Mouse (Mus musculus) myocyte (in vitro differentiated cells): ENCODE measurements around the gene Olfr1128. TPM values are rescaled to one million over a fixed set of nuclear protein-coding genes. Genes with fewer than 3 reads are reported as not detected.
"Not testable (repeated sequence)": the region's sequence is repeated elsewhere in the genome, so short reads cannot be mapped to it uniquely, and the experiment has no call there.

Experiments
- H3K27me3 ChIP-seq: one replicate; pipeline ENCODE4 v1.6.1; 2011; ENCODE audit not compliant: control insufficient read depth, insufficient read depth, insufficient read length
- H3K36me3 ChIP-seq: one replicate; pipeline ENCODE4 v1.6.1; 2011; ENCODE audit not compliant: control insufficient read depth, insufficient read depth
- H3K4me2 ChIP-seq: one replicate; pipeline ENCODE4 v1.6.1; 2011; ENCODE audit warnings: low read depth, control low read depth
- H3K4me3 ChIP-seq: one replicate; pipeline ENCODE4 v1.5.1; 2011; ENCODE audit warnings: mild to moderate bottlenecking, control low read depth, moderate library complexity
- H3K79me2 ChIP-seq: one replicate; pipeline ENCODE4 v1.6.1; 2011; ENCODE audit not compliant: control insufficient read depth, insufficient read depth
- H3ac ChIP-seq: one replicate; pipeline ENCODE4 v1.6.1; 2011; ENCODE audit not compliant: control insufficient read depth, insufficient read length
- CEBPB ChIP-seq: IDR thresholded peaks from 2 replicates; pipeline ENCODE4 v1.6.1; 2011; ENCODE audit warnings: mild to moderate bottlenecking, moderate library complexity; ENCODE audit not compliant: poor library complexity, insufficient read depth, severe bottlenecking
- E2F4 ChIP-seq: IDR thresholded peaks from one replicate; pipeline ENCODE4 v1.6.1; 2011; ENCODE audit warnings: mild to moderate bottlenecking, control low read depth, moderate library complexity; ENCODE audit not compliant: insufficient read depth
- MAX ChIP-seq: IDR thresholded peaks from one replicate; pipeline ENCODE4 v1.6.1; 2011; ENCODE audit warnings: low read depth, mild to moderate bottlenecking, control low read depth
- MYOD1 ChIP-seq, 3 experiments: IDR thresholded peaks; one replicate each; pipeline ENCODE4 v1.6.1; 2011; ENCODE audit warnings: control low read depth in 2 of 3, low read depth in 2 of 3, mild to moderate bottlenecking in 2 of 3, moderate library complexity in 1 of 3; ENCODE audit not compliant: insufficient read length in 2 of 3, control insufficient read depth in 1 of 3
- MYOG ChIP-seq, 3 experiments: IDR thresholded peaks; one replicate each; pipeline ENCODE4 v1.6.1; 2011; ENCODE audit warnings: control low read depth in 2 of 3, low read depth in 2 of 3, mild to moderate bottlenecking in 2 of 3; ENCODE audit not compliant: insufficient read length in 2 of 3, control insufficient read depth in 1 of 3, insufficient read depth in 1 of 3
- POLR2A ChIP-seq: IDR thresholded peaks from one replicate; pipeline ENCODE4 v1.6.1; 2011; ENCODE audit warnings: low read depth, mild to moderate bottlenecking, control low read depth, moderate library complexity; ENCODE audit not compliant: insufficient read length
- POLR2AphosphoS2 ChIP-seq: IDR thresholded peaks from one replicate; pipeline ENCODE4 v1.6.1; 2011; ENCODE audit warnings: low read depth, control low read depth; ENCODE audit not compliant: insufficient read length
- REST ChIP-seq: IDR thresholded peaks from one replicate; pipeline ENCODE4 v1.6.1; 2011; ENCODE audit warnings: mild to moderate bottlenecking, control low read depth, moderate library complexity; ENCODE audit not compliant: insufficient read depth, insufficient read length
- SRF ChIP-seq: IDR thresholded peaks from one replicate; pipeline ENCODE4 v1.6.1; 2011; ENCODE audit warnings: low read depth; ENCODE audit not compliant: control insufficient read depth, insufficient read length
- TCF12 ChIP-seq: IDR thresholded peaks from one replicate; pipeline ENCODE4 v1.6.1; 2011; ENCODE audit warnings: mild to moderate bottlenecking, control low read depth; ENCODE audit not compliant: poor library complexity, insufficient read depth, severe bottlenecking
- TCF3 ChIP-seq: IDR thresholded peaks from one replicate; pipeline ENCODE4 v1.6.1; 2011; ENCODE audit warnings: low read depth, control low read depth; ENCODE audit not compliant: insufficient read length
- USF1 ChIP-seq: IDR thresholded peaks from one replicate; pipeline ENCODE4 v1.6.1; 2011; ENCODE audit warnings: low read depth, mild to moderate bottlenecking, control low read depth, moderate library complexity
- polyA plus RNA-seq: library from polyadenylated mRNA; unstranded; fragments of >200 nt; fragmentation: generic; extraction: Trizol; gene quantifications from one replicate; pipeline ENCODE4 v1.2.1, GENCODE M21; 2012; ENCODE audit warnings: missing spikeins

Olfr1128 gene
- polyA plus RNA-seq, 1 experiment = not detected

DNA sequence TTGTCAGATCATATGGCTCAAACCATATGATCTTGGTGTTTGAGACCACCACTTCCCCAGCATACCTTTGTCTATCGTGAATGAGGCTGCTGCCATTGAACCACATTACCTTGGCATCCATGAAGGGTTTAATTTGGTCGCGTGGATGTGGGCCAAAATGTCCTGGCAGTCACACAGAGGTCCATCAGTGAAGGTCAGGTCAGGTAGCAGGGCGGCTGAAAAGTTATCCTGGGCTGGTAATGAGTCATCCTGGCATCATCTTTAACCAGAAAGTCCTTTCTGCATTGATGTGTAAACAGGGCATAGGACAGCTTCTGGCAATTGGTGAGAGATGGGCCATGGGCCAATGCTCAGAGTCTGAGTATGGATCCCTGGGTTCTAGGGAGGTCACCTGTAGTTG is 24.7 kb downstream of the Olfr1128 start:
- H3K4me3 ChIP-seq = no peak overlapping the region
- H3K79me2 ChIP-seq = no peaks in the 10 kb centered on the region
- no peak for TF ChIP-seq MAX
- H3ac ChIP-seq = no peak overlapping the region
- H3K36me3 ChIP-seq = no peaks in the 10 kb centered on the region
- no peaks in the 10 kb centered on the region for H3K27me3 ChIP-seq
- H3K4me2 ChIP-seq = no peak overlapping the region

- no peak for TF ChIP-seq MAX
- H3K79me2 ChIP-seq = no peaks in the 10 kb centered on the region
- no peak overlapping the region for H3ac ChIP-seq
- no peak overlapping the region for H3K4me3 ChIP-seq
- H3K36me3 ChIP-seq = no peaks in the 10 kb centered on the region
- no peak overlapping the region for H3K4me2 ChIP-seq
- H3K27me3 ChIP-seq = no peaks in the 10 kb centered on the region
These were observed 28.8 kb downstream of the Olfr1128 start for GRCm38 (mm10) chr2:87516581-87516980.

DNA sequence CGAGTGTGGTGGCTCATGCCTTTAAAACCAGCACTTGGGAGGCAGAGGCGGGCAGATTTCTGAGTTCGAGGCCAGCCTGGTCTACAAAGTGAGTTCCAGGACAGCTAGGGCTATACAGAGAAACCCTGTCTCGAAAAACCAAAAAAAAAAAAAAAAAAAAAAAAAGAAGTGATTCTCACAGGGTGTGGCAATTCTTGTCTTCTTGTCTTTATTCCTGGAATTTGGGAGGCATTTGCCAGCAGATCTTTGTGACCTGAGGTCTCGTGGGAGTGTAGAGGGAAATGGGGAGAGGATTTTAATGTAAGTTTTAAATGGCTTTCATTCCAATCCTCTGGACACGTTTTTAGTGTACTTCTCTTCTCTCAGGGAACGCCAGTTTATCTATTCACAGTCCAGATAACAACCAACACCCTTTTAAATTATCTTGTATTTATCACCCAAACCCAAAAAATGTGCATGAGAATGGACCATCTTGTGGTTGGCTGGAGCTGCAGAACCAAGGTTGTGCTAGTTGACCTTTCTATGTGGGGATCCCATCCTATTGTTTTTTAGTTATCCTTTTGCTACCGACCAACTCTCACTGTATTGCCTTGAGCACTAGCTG is 29.8 kb downstream of the Olfr1128 start:
- Histone ChIP-seq H3K4me2 (no peak overlapping the region), H3K36me3 (no peaks in the 10 kb centered on the region), H3K27me3 (no peaks in the 10 kb centered on the region), H3K79me2 (no peaks in the 10 kb centered on the region), H3ac (no peak overlapping the region), H3K4me3 (no peak overlapping the region)
- TF ChIP-seq USF1 (no peak), POLR2AphosphoS2 (no peak), MAX (no peak), REST (no peak), MYOG (IDR thresholded peaks at IDR 0.05; ENCODE audit: control insufficient read depth in 1 of 3, insufficient read depth in 1 of 3, insufficient read length in 2 of 3, low read depth in 2 of 3) (no peak), POLR2A (no peak), TCF3 (no peak), SRF (no peak), TCF12 (no peak), MYOD1 (IDR thresholded peaks at IDR 0.05; ENCODE audit: control insufficient read depth in 1 of 3, insufficient read length in 2 of 3, low read depth in 2 of 3) (no peak), CEBPB (no peak), E2F4 (no peak)

GRCm38 (mm10) chr2:87515046-87515445 is 30.3 kb downstream of the Olfr1128 start:
- Histone ChIP-seq H3ac (no peak overlapping the region), H3K27me3 (no peaks in the 10 kb centered on the region), H3K79me2 (no peaks in the 10 kb centered on the region), H3K4me3 (no peak overlapping the region), H3K36me3 (no peaks in the 10 kb centered on the region), H3K4me2 (no peak overlapping the region)
- TF ChIP-seq MYOG (IDR thresholded peaks at IDR 0.05; ENCODE audit: control insufficient read depth in 1 of 3, insufficient read depth in 1 of 3, insufficient read length in 2 of 3, low read depth in 2 of 3) (no peak), TCF12 (no peak), MAX (no peak), E2F4 (no peak), POLR2AphosphoS2 (no peak), USF1 (no peak), REST (no peak), SRF (no peak), CEBPB (no peak), MYOD1 (IDR thresholded peaks at IDR 0.05; ENCODE audit: control insufficient read depth in 1 of 3, insufficient read length in 2 of 3, low read depth in 2 of 3) (no peak), POLR2A (no peak), TCF3 (no peak)

DNA sequence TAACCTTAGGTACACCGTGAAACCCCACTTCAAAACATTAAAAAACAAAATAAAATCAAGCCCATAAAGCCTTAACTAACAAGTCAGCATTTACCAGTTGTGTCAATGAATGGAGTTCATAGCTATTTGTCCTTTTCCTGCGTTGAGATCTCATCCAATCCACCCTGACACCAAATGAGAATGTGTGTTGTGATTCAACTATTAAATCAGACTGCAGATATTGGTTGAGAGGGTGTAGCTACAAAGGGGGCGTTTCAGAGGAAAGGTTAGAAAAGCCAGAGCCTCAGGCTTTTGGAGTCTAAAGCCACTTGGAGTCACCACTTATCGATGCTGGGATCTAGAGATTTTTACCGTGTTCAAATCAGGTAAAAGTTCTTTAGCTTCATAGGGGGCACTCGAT is 39.1 kb downstream of the Olfr1128 start, which contains the start of gene Pramel6:
TSS of gene Pramel6 (plus strand) at position 301 of the 400 bp plus-strand sequence.
- Histone ChIP-seq H3ac (no peak within 1 kb of the TSS), H3K4me3 (no peak within 1 kb of the TSS), H3K79me2 (no peaks in the 10 kb centered on the region), H3K27me3 (no peaks in the 10 kb centered on the region), H3K4me2 (no peak within 1 kb of the TSS), H3K36me3 (no peaks in the 10 kb centered on the region)
- TF ChIP-seq REST = no peak
- no peak for TF ChIP-seq E2F4
- TF ChIP-seq TCF3 = no peak
- TF ChIP-seq USF1 = no peak
- TF ChIP-seq MYOD1 (IDR thresholded peaks at IDR 0.05; ENCODE audit: control insufficient read depth in 1 of 3, insufficient read length in 2 of 3, low read depth in 2 of 3) = no peak
- no peak for TF ChIP-seq MYOG (IDR thresholded peaks at IDR 0.05; ENCODE audit: control insufficient read depth in 1 of 3, insufficient read depth in 1 of 3, insufficient read length in 2 of 3, low read depth in 2 of 3)
- no peak for TF ChIP-seq MAX
- TF ChIP-seq POLR2AphosphoS2 = no peak
- no peak for TF ChIP-seq POLR2A
- TF ChIP-seq CEBPB = no peak
- TF ChIP-seq SRF = no peak
- TF ChIP-seq TCF12 = no peak

DNA sequence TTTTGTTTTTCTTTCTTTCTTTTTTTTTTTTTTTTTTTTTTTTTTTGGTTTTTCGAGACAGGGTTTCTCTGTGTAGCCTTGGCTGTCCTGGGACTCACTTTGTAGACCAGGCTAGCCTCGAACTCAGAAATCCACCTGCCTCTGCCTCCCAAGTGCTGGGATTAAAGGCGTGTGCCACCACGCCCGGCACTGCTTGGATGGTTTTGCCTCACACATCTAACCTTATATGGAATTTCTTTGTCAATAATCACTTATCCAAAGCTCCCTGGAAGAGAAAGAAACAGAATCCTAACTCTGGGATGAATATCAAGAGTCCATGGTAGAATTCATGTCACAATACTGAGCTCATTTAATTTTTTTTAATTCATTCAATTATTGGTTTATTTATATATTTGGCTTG is 48.3 kb downstream of the Olfr1128 start, which contains the start of gene Pramel7:
TSS of gene Pramel7 (minus strand) at position 101 of the 400 bp plus-strand sequence.
- H3K79me2 ChIP-seq, H3K27me3 ChIP-seq, H3ac ChIP-seq, H3K4me3 ChIP-seq, H3K4me2 ChIP-seq, H3K36me3 ChIP-seq: not testable (repeated sequence)

Other genes with a start within 250 kb of the Olfr1128 start
- not detected for gene Olfr1118, start 238.0 kb downstream of the Olfr1128 start, polyA plus RNA-seq
- gene Olfr1120, start 190.7 kb downstream of the Olfr1128 start, polyA plus RNA-seq = not detected
- not detected for gene Olfr1121, start 175.6 kb downstream of the Olfr1128 start, polyA plus RNA-seq
- gene Olfr1122, start 159.7 kb downstream of the Olfr1128 start, polyA plus RNA-seq = not detected
- not detected for gene Olfr1123, start 128.9 kb downstream of the Olfr1128 start, polyA plus RNA-seq
- not detected for gene Olfr1124, start 115.3 kb downstream of the Olfr1128 start, polyA plus RNA-seq
- gene Olfr1126, start 91.6 kb downstream of the Olfr1128 start, polyA plus RNA-seq = not detected
- gene Pramel7, start 48.4 kb downstream of the Olfr1128 start, polyA plus RNA-seq = not detected
- not detected for gene Pramel6, start 39.0 kb downstream of the Olfr1128 start, polyA plus RNA-seq
- gene Olfr153, start 13.7 kb downstream of the Olfr1128 start, polyA plus RNA-seq = not detected
- not detected for gene Olfr1129, start 28.4 kb upstream of the Olfr1128 start, polyA plus RNA-seq
- not detected for gene Olfr1130, start 60.7 kb upstream of the Olfr1128 start, polyA plus RNA-seq
- not detected for gene Olfr1131, start 81.6 kb upstream of the Olfr1128 start, polyA plus RNA-seq
- not detected for gene Olfr1132, start 92.0 kb upstream of the Olfr1128 start, polyA plus RNA-seq
- not detected for gene Olfr1133, start 101.8 kb upstream of the Olfr1128 start, polyA plus RNA-seq
- gene Olfr1134, start 112.9 kb upstream of the Olfr1128 start, polyA plus RNA-seq = not detected
- not detected for gene Olfr1135, start 128.1 kb upstream of the Olfr1128 start, polyA plus RNA-seq
- not detected for gene Olfr1136, start 148.4 kb upstream of the Olfr1128 start, polyA plus RNA-seq
- not detected for gene Olfr1137, start 167.6 kb upstream of the Olfr1128 start, polyA plus RNA-seq
- gene Olfr1138, start 194.4 kb upstream of the Olfr1128 start, polyA plus RNA-seq = not detected
- not detected for gene Olfr1140, start 198.2 kb upstream of the Olfr1128 start, polyA plus RNA-seq
- gene Olfr1141, start 208.4 kb upstream of the Olfr1128 start, polyA plus RNA-seq = not detected
- not detected for gene Olfr152, start 233.9 kb upstream of the Olfr1128 start, polyA plus RNA-seq